Mouse (Mus musculus) G1E (cell line): ENCODE measurements around the gene A2ml1.

Experiments
- CTCF ChIP-seq: IDR thresholded peaks from 2 replicates; pipeline ENCODE4 v1.5.1; 2012; ENCODE audit warnings: low read depth, low read length, inconsistent platforms, mixed read lengths
- GATA2 ChIP-seq: IDR thresholded peaks from 2 replicates; pipeline ENCODE4 v1.6.1; 2012; ENCODE audit warnings: low read depth, low read length, inconsistent platforms, borderline replicate concordance
- POLR2AphosphoS5 ChIP-seq: IDR thresholded peaks from 2 replicates; pipeline ENCODE4 v1.6.1; 2012; ENCODE audit warnings: low read depth, low read length, inconsistent platforms; ENCODE audit not compliant: insufficient replicate concordance
- TAL1 ChIP-seq: conservative IDR thresholded peaks from 2 replicates; pipeline ENCODE4 v1.6.1; 2012; ENCODE audit warnings: low read depth, low read length, inconsistent platforms, mixed read lengths

DNA sequence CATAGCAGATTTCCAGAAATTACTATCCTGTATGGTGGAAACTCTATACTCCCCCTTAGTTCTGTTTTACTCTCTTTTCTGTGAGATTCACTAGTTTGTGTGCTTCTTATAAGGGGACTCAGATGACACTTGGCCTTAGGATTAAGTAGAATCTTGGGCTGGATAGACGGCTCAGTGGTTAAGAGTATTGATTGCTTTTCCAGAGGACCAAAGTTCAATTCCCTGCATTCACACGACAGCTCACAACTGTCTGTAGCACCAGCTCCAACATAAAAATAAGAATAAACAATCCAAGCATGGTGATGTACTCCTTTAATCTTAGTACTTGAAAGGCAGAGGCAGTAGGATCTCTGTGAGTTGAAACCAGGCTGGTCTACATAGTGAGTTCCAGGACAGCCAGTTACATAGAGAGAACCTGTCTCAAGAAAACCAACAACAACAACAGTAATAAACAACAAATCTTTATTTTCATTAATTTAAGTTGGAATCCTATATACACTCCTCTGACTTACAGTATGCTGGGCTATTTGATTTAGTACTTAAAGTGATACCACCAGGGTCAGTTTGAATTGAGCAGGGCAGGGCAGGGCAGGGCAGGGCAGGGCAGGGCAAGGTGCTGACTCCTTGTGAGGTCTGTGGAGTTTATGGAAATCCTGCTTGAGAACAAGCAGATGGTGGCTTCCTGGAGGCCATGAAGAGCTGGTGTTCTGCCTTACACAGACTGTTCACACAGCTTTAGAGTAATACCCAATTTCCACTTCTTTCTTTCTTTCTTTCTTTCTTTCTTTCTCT lies 17.0 kb upstream of the A2ml1 start:
- TF ChIP-seq CTCF (no peak), TAL1 (no peak), GATA2 (no peak), POLR2AphosphoS5 (no peak)
